Mouse (Mus musculus): Measurements from ENCODE around the gene Il10rb.
"Not testable (repeated sequence)": the region's sequence is repeated elsewhere in the genome, so short reads cannot be mapped to it uniquely, and the experiment has no call there.

Il10rb gene

GRCm38 (mm10) chr16:91418531-91418930 lies 12.6 kb downstream of the Il10rb start:
- no peak for DNase-seq

GRCm38 (mm10) chr16:91425816-91426215 lies 19.9 kb downstream of the Il10rb start:
- DNase-seq: no peak

- DNase-seq: no peak
Measured at GRCm38 (mm10) chr16:91426586-91426985, 20.6 kb downstream of the Il10rb start.

GRCm38 (mm10) chr16:91427461-91427860 lies 21.5 kb downstream of the Il10rb start:
- no peak for DNase-seq

GRCm38 (mm10) chr16:91428259-91428865 lies 22.4 kb downstream of the Il10rb start:
- no peak for DNase-seq

- DNase-seq: no peak
Measured at GRCm38 (mm10) chr16:91432720-91433328, 26.9 kb downstream of the Il10rb start.

- DNase-seq: no peak
Measured at GRCm38 (mm10) chr16:91433329-91433933, 27.5 kb downstream of the Il10rb start.

- DNase-seq: no peak
Measured at GRCm38 (mm10) chr16:91434119-91434518, 28.2 kb downstream of the Il10rb start.

- no peak for DNase-seq
Measured at GRCm38 (mm10) chr16:91438081-91438480, 32.1 kb downstream of the Il10rb start.

- DNase-seq: not testable (repeated sequence)
Measured at GRCm38 (mm10) chr16:91438599-91438998, 32.6 kb downstream of the Il10rb start.

- peak; percentile 79 for DNase-seq
Measured at GRCm38 (mm10) chr16:91441366-91441765, 35.4 kb downstream of the Il10rb start.

GRCm38 (mm10) chr16:91441811-91442240 lies 35.9 kb downstream of the Il10rb start:
- DNase-seq: no peak

- DNase-seq: no peak
Measured at GRCm38 (mm10) chr16:91442446-91442845, 36.5 kb downstream of the Il10rb start.

GRCm38 (mm10) chr16:91443211-91443611 lies 37.2 kb downstream of the Il10rb start:
- DNase-seq: no peak

- DNase-seq: no peak
Measured at GRCm38 (mm10) chr16:91444847-91445246, 38.9 kb downstream of the Il10rb start.

GRCm38 (mm10) chr16:91445566-91445965 lies 39.6 kb downstream of the Il10rb start:
- DNase-seq: no peak

- no peak for DNase-seq
Measured at GRCm38 (mm10) chr16:91446778-91447511, 41.0 kb downstream of the Il10rb start.

- peak; percentile 51 for DNase-seq
Measured at GRCm38 (mm10) chr16:91447512-91447900, 41.5 kb downstream of the Il10rb start.

- no peak for DNase-seq
Measured at GRCm38 (mm10) chr16:91448088-91448487, 42.1 kb downstream of the Il10rb start.

- DNase-seq: no peak
Measured at GRCm38 (mm10) chr16:91448895-91449294, 42.9 kb downstream of the Il10rb start.

GRCm38 (mm10) chr16:91450137-91451064 lies 44.4 kb downstream of the Il10rb start:
- DNase-seq: no peak

GRCm38 (mm10) chr16:91451949-91452348 lies 46.0 kb downstream of the Il10rb start:
- DNase-seq: no peak
